Mouse (Mus musculus) splenic B cell, adult 2 months (primary cell): Measurements from ENCODE around the gene Ippk.

ENCODE experiments used
- DNase-seq: peaks from one replicate; pipeline ENCODE4 v3.0.0-alpha.2; 2011; ENCODE audit warnings: low read depth, low spot score
- H3K27me3 ChIP-seq: 2 replicates; pipeline ENCODE4 v1.6.1; 2012; ENCODE audit warnings: mild to moderate bottlenecking, low read length, moderate library complexity, mixed read lengths; ENCODE audit not compliant: control insufficient read depth, poor library complexity, insufficient read depth, severe bottlenecking
- H3K36me3 ChIP-seq: 2 replicates; pipeline ENCODE4 v1.6.1; 2012; ENCODE audit warnings: mild to moderate bottlenecking, low read length, moderate library complexity, mixed read lengths; ENCODE audit not compliant: control insufficient read depth, poor library complexity, insufficient read depth, severe bottlenecking

The Ippk gene

GRCm38 (mm10) chr13:49398191-49398590 is 22.9 kb upstream of the Ippk start:
- no peak for DNase-seq
- H3K27me3 ChIP-seq, result no peaks in the 10 kb centered on the region
- H3K36me3 ChIP-seq, result no peaks in the 10 kb centered on the region

GRCm38 (mm10) chr13:49400139-49400538 is 20.9 kb upstream of the Ippk start:
- DNase-seq, result peak; percentile 44
- H3K27me3 ChIP-seq, result no peaks in the 10 kb centered on the region
- H3K36me3 ChIP-seq, result no peaks in the 10 kb centered on the region

- H3K36me3 ChIP-seq, result no peaks in the 10 kb centered on the region
- no peak for DNase-seq
- H3K27me3 ChIP-seq, result no peaks in the 10 kb centered on the region
Measured at GRCm38 (mm10) chr13:49402628-49403027, 18.4 kb upstream of the Ippk start.

GRCm38 (mm10) chr13:49407795-49408194 is 13.3 kb upstream of the Ippk start:
- H3K27me3 ChIP-seq, result no peaks in the 10 kb centered on the region
- no peak for DNase-seq
- H3K36me3 ChIP-seq, result no peaks in the 10 kb centered on the region

- peak; percentile 30 for DNase-seq
Measured at GRCm38 (mm10) chr13:49421606-49421917, 513 bp downstream of the Ippk start.

GRCm38 (mm10) chr13:49421959-49422358 is 910 bp downstream of the Ippk start:
- Histone ChIP-seq H3K36me3 (no peaks in the 10 kb centered on the region), H3K27me3 (no peaks in the 10 kb centered on the region)
- no peak for DNase-seq

More at GRCm38 (mm10) chr13:49421606-49421917, 513 bp downstream of the Ippk start:
- Histone ChIP-seq H3K36me3 (no peaks in the 10 kb centered on the region), H3K27me3 (no peaks in the 10 kb centered on the region)

GRCm38 (mm10) chr13:49426736-49427135 is 5.7 kb downstream of the Ippk start:
- no peak for DNase-seq
- H3K36me3 ChIP-seq, result no peaks in the 10 kb centered on the region
- H3K27me3 ChIP-seq, result no peaks in the 10 kb centered on the region

GRCm38 (mm10) chr13:49428042-49428675 is 7.1 kb downstream of the Ippk start:
- DNase-seq, result no peak
- Histone ChIP-seq H3K36me3 (peaks cover 3% of the 10 kb centered on the region; the same call in 1 of the 2 replicates), H3K27me3 (no peaks in the 10 kb centered on the region)

- no peaks in the 10 kb centered on the region for H3K27me3 ChIP-seq
- DNase-seq, result no peak
- peaks cover 3% of the 10 kb centered on the region; the same call in 1 of the 2 replicates for H3K36me3 ChIP-seq
Measured at GRCm38 (mm10) chr13:49430529-49430928, 9.5 kb downstream of the Ippk start.

- no peak for DNase-seq
- Histone ChIP-seq H3K36me3 (peaks cover 6% of the 10 kb centered on the region), H3K27me3 (no peaks in the 10 kb centered on the region)
Measured at GRCm38 (mm10) chr13:49433268-49434029, 12.4 kb downstream of the Ippk start.

- H3K36me3 ChIP-seq, result peaks cover 6% of the 10 kb centered on the region
- DNase-seq, result no peak
- no peaks in the 10 kb centered on the region for H3K27me3 ChIP-seq
Measured at GRCm38 (mm10) chr13:49435745-49436144, 14.7 kb downstream of the Ippk start.

GRCm38 (mm10) chr13:49436170-49436569 is 15.1 kb downstream of the Ippk start:
- H3K27me3 ChIP-seq, result no peaks in the 10 kb centered on the region
- DNase-seq, result no peak
- peaks cover 6% of the 10 kb centered on the region for H3K36me3 ChIP-seq

GRCm38 (mm10) chr13:49444451-49444850 is 23.4 kb downstream of the Ippk start:
- Histone ChIP-seq H3K27me3 (no peaks in the 10 kb centered on the region), H3K36me3 (peaks cover 2% of the 10 kb centered on the region)
- DNase-seq, result no peak

GRCm38 (mm10) chr13:49449318-49449749 is 28.3 kb downstream of the Ippk start:
- Histone ChIP-seq H3K36me3 (peaks cover 3% of the 10 kb centered on the region; the same call in 1 of the 2 replicates), H3K27me3 (no peaks in the 10 kb centered on the region)
- DNase-seq, result peak; percentile 73

- Histone ChIP-seq H3K27me3 (no peaks in the 10 kb centered on the region), H3K36me3 (peaks cover 3% of the 10 kb centered on the region)
- DNase-seq, result no peak
Measured at GRCm38 (mm10) chr13:49460276-49460675, 39.2 kb downstream of the Ippk start.
